Mouse (Mus musculus) liver, embryonic 13.5 days (tissue): ENCODE measurements at regions not wholly inside any gene's neighbourhood (a gene's known extent, or its start where the extent isn't known, plus 50 kb on each side); places are given as distances from the start of the nearest gene placed in this dataset.

Source experiments
- ATAC-seq: fragments of 200-750 bp; cut with Nextera tagmentation; 2 replicates; pipeline ENCODE4 v1.8.0; 2017; ENCODE audit warnings: low read depth, mild to moderate bottlenecking, moderate number of reproducible peaks, moderate library complexity
- DNase-seq: peaks from one replicate; pipeline ENCODE4 v3.0.0; 2022
- H3K27ac ChIP-seq: fragments of 300-500 bp; sonication (generic); 2 replicates; pipeline ENCODE4 v1.5.1; 2015; ENCODE audit warnings: moderate library complexity, mild to moderate bottlenecking, inconsistent platforms
- H3K27me3 ChIP-seq: fragments of 300-500 bp; sonication (generic); 2 replicates; pipeline ENCODE4 v1.6.1; 2015; ENCODE audit warnings: mild to moderate bottlenecking, inconsistent platforms
- H3K36me3 ChIP-seq: fragments of 300-500 bp; sonication (generic); 2 replicates; pipeline ENCODE4 v1.6.1; 2015; ENCODE audit warnings: mild to moderate bottlenecking, inconsistent platforms
- H3K4me1 ChIP-seq: fragments of 300-500 bp; sonication (generic); replicated peaks from 2 replicates; pipeline ENCODE4 v1.6.1; 2015; ENCODE audit warnings: inconsistent platforms
- H3K4me2 ChIP-seq: fragments of 300-500 bp; sonication (generic); 2 replicates; pipeline ENCODE4 v1.6.1; 2015; ENCODE audit warnings: inconsistent platforms, mild to moderate bottlenecking, moderate library complexity
- H3K4me3 ChIP-seq: fragments of 300-500 bp; sonication (generic); replicated peaks from 2 replicates; pipeline ENCODE4 v1.5.1; 2015; ENCODE audit warnings: mild to moderate bottlenecking, inconsistent platforms
- H3K9ac ChIP-seq: fragments of 300-500 bp; sonication (generic); 2 replicates; pipeline ENCODE4 v1.6.1; 2015; ENCODE audit warnings: mild to moderate bottlenecking, inconsistent platforms
- H3K9me3 ChIP-seq: fragments of 300-500 bp; sonication (generic); replicated peaks from 2 replicates; pipeline ENCODE4 v1.6.1; 2016; ENCODE audit warnings: inconsistent platforms
- WGBS: fragments of 180-500 bp; shearing (Covaris S2); methylation state at CpG from one replicate; pipeline ENCODE4 v1.1.7; 2015; ENCODE audit not compliant: insufficient replicate concordance; 5-methylcytosine and 5-hydroxymethylcytosine counted together

GRCm38 (mm10) chr16:95872436-95872835 lies 118.3 kb downstream of the Psmg1 start:
- Histone ChIP-seq H3K27me3 (no peaks in the 10 kb centered on the region), H3K4me1 (no peaks in the 10 kb centered on the region), H3K4me2 (no peak overlapping the region), H3K4me3 (no peak overlapping the region), H3K9me3 (no peaks in the 10 kb centered on the region), H3K36me3 (no peaks in the 10 kb centered on the region), H3K9ac (no peak overlapping the region), H3K27ac (no peak overlapping the region)
- 58% methylated on average over 3 of the region's 3 CpGs for WGBS
- ATAC-seq (no peak), DNase-seq (no peak)

- Histone ChIP-seq H3K4me2 (no peak overlapping the region), H3K4me3 (no peak overlapping the region), H3K4me1 (no peaks in the 10 kb centered on the region), H3K9me3 (no peaks in the 10 kb centered on the region), H3K9ac (no peak overlapping the region), H3K27ac (no peak overlapping the region), H3K36me3 (no peaks in the 10 kb centered on the region), H3K27me3 (no peaks in the 10 kb centered on the region)
- ATAC-seq (no peak), DNase-seq (no peak)
- 51% methylated on average over 2 of the region's 2 CpGs for WGBS
Measured at GRCm38 (mm10) chr16:95870291-95870690, 120.5 kb downstream of the Psmg1 start.

GRCm38 (mm10) chr16:95869501-95869900 lies 121.3 kb downstream of the Psmg1 start:
- no peak for DNase-seq
- Histone ChIP-seq H3K4me1 (no peaks in the 10 kb centered on the region), H3K4me3 (no peak overlapping the region), H3K9me3 (no peaks in the 10 kb centered on the region), H3K4me2 (no peak overlapping the region), H3K27ac (no peak overlapping the region), H3K27me3 (no peaks in the 10 kb centered on the region), H3K9ac (no peak overlapping the region), H3K36me3 (no peaks in the 10 kb centered on the region)
- 60% methylated on average over 5 of the region's 5 CpGs for WGBS
- no peak for ATAC-seq

- DNase-seq (no peak), ATAC-seq (no peak)
- WGBS: 77% methylated on average over 1 of the region's 1 CpGs
Measured at GRCm38 (mm10) chr16:95868896-95869295, 121.9 kb downstream of the Psmg1 start.

GRCm38 (mm10) chr16:95867516-95867915 lies 123.2 kb downstream of the Psmg1 start:
- no peak overlapping the region for H3K4me3 ChIP-seq
- H3K9me3 ChIP-seq: no peaks in the 10 kb centered on the region
- no peaks in the 10 kb centered on the region for H3K27me3 ChIP-seq
- H3K27ac ChIP-seq: no peak overlapping the region
- no peak overlapping the region for H3K4me2 ChIP-seq
- H3K4me1 ChIP-seq: peaks cover 9% of the 10 kb centered on the region
- no peaks in the 10 kb centered on the region for H3K36me3 ChIP-seq
- DNase-seq (no peak), ATAC-seq (no peak)
- H3K9ac ChIP-seq: no peak overlapping the region
- WGBS: 54% methylated on average over 9 of the region's 9 CpGs

More at GRCm38 (mm10) chr16:95868896-95869295, 121.9 kb downstream of the Psmg1 start:
- no peak overlapping the region for H3K4me3 ChIP-seq
- no peaks in the 10 kb centered on the region for H3K27me3 ChIP-seq
- H3K9ac ChIP-seq: no peak overlapping the region
- no peak overlapping the region for H3K4me2 ChIP-seq
- H3K27ac ChIP-seq: no peak overlapping the region
- H3K36me3 ChIP-seq: no peaks in the 10 kb centered on the region
- H3K4me1 ChIP-seq: no peaks in the 10 kb centered on the region
- no peaks in the 10 kb centered on the region for H3K9me3 ChIP-seq

- no peak for DNase-seq
Measured at GRCm38 (mm10) chr16:95866866-95867420, 123.8 kb downstream of the Psmg1 start.

GRCm38 (mm10) chr16:95865603-95866002 lies 125.2 kb downstream of the Psmg1 start:
- peaks cover 24% of the 10 kb centered on the region for H3K4me1 ChIP-seq
- H3K36me3 ChIP-seq: no peaks in the 10 kb centered on the region
- no peaks in the 10 kb centered on the region for H3K27me3 ChIP-seq
- H3K4me3 ChIP-seq: no peak overlapping the region
- no peak for DNase-seq
- no peak overlapping the region for H3K4me2 ChIP-seq
- H3K9me3 ChIP-seq: no peaks in the 10 kb centered on the region
- ATAC-seq: no peak
- no peak overlapping the region for H3K27ac ChIP-seq
- 31% methylated on average over 1 of the region's 1 CpGs for WGBS
- H3K9ac ChIP-seq: no peak overlapping the region

More at GRCm38 (mm10) chr16:95866866-95867420, 123.8 kb downstream of the Psmg1 start:
- H3K4me2 ChIP-seq: no peak overlapping the region
- H3K27ac ChIP-seq: no peak overlapping the region
- 73% methylated on average over 1 of the region's 1 CpGs for WGBS
- H3K9ac ChIP-seq: no peak overlapping the region
- no peak overlapping the region for H3K4me3 ChIP-seq
- H3K4me1 ChIP-seq: peaks cover 15% of the 10 kb centered on the region
- no peaks in the 10 kb centered on the region for H3K27me3 ChIP-seq
- no peak for ATAC-seq
- no peaks in the 10 kb centered on the region for H3K9me3 ChIP-seq
- H3K36me3 ChIP-seq: no peaks in the 10 kb centered on the region

- WGBS: 62% methylated on average over 4 of the region's 4 CpGs
- no peak for DNase-seq
- no peak for ATAC-seq
Measured at GRCm38 (mm10) chr16:95864646-95865045, 126.1 kb downstream of the Psmg1 start.

GRCm38 (mm10) chr16:95864106-95864505 lies 126.7 kb downstream of the Psmg1 start:
- Histone ChIP-seq H3K27me3 (no peaks in the 10 kb centered on the region), H3K27ac (no peak overlapping the region), H3K4me2 (no peak overlapping the region), H3K4me3 (no peak overlapping the region), H3K9ac (no peak overlapping the region), H3K36me3 (no peaks in the 10 kb centered on the region), H3K9me3 (no peaks in the 10 kb centered on the region), H3K4me1 (peaks cover 24% of the 10 kb centered on the region)
- DNase-seq (no peak), ATAC-seq (no peak)
- WGBS: 68% methylated on average over 13 of the region's 13 CpGs

More at GRCm38 (mm10) chr16:95864646-95865045, 126.1 kb downstream of the Psmg1 start:
- Histone ChIP-seq H3K4me1 (peaks cover 24% of the 10 kb centered on the region), H3K27ac (no peak overlapping the region), H3K9ac (no peak overlapping the region), H3K4me3 (no peak overlapping the region), H3K27me3 (no peaks in the 10 kb centered on the region), H3K36me3 (no peaks in the 10 kb centered on the region), H3K4me2 (no peak overlapping the region), H3K9me3 (no peaks in the 10 kb centered on the region)

GRCm38 (mm10) chr16:95863565-95863964 lies 127.2 kb downstream of the Psmg1 start:
- WGBS: 45% methylated on average over 4 of the region's 4 CpGs
- no peak overlapping the region for H3K9ac ChIP-seq
- H3K9me3 ChIP-seq: no peaks in the 10 kb centered on the region
- H3K4me3 ChIP-seq: no peak overlapping the region
- H3K27me3 ChIP-seq: no peaks in the 10 kb centered on the region
- H3K4me1 ChIP-seq: peaks cover 24% of the 10 kb centered on the region
- no peak for DNase-seq
- no peak overlapping the region for H3K4me2 ChIP-seq
- H3K27ac ChIP-seq: no peak overlapping the region
- no peak for ATAC-seq
- no peaks in the 10 kb centered on the region for H3K36me3 ChIP-seq

GRCm38 (mm10) chr16:95862621-95863020 lies 128.1 kb downstream of the Psmg1 start:
- no peak overlapping the region for H3K4me2 ChIP-seq
- peak; percentile 19; the same call in 1 of the 2 replicates for ATAC-seq
- WGBS: 15% methylated on average over 3 of the region's 3 CpGs
- H3K27ac ChIP-seq: peak overlapping the region; percentile 32; the same call in 1 of the 2 replicates
- no peaks in the 10 kb centered on the region for H3K27me3 ChIP-seq
- no peak overlapping the region for H3K4me3 ChIP-seq
- DNase-seq: peak; percentile 10
- H3K36me3 ChIP-seq: no peaks in the 10 kb centered on the region
- H3K4me1 ChIP-seq: peaks cover 24% of the 10 kb centered on the region
- H3K9ac ChIP-seq: no peak overlapping the region
- H3K9me3 ChIP-seq: no peaks in the 10 kb centered on the region

GRCm38 (mm10) chr16:95861231-95861690 lies 129.5 kb downstream of the Psmg1 start:
- H3K4me2 ChIP-seq: no peak overlapping the region
- no peak overlapping the region for H3K9ac ChIP-seq
- H3K27ac ChIP-seq: peak overlapping the region; percentile 48; the same call in 1 of the 2 replicates
- ATAC-seq (peak; percentile 61), DNase-seq (peak; percentile 14)
- H3K36me3 ChIP-seq: no peaks in the 10 kb centered on the region
- peaks cover 24% of the 10 kb centered on the region for H3K4me1 ChIP-seq
- H3K9me3 ChIP-seq: no peaks in the 10 kb centered on the region
- no peaks in the 10 kb centered on the region for H3K27me3 ChIP-seq
- WGBS: 17% methylated on average over 12 of the region's 12 CpGs
- H3K4me3 ChIP-seq: no peak overlapping the region
